Mouse (Mus musculus) mouse embryonic stem cell (cell line): ENCODE data around the gene Lax1.
"Not testable (repeated sequence)": the region's sequence is repeated elsewhere in the genome, so short reads cannot be mapped to it uniquely, and the experiment has no call there.

Source experiments
- in situ Hi-C, 2 experiments: fragments of 300-500 bp; cut with MboI; formaldehyde crosslinking; loops; 1 replicate in 1 of 2; 3 replicates in 1 of 2; pipeline ENCODE4 v1.14.3; 2019 to 2020; ENCODE audit warnings: low sequenced_read_pairs in 2 of 2, low pct_unique_long_range_greater_than_20kb in 1 of 2, mixed read lengths in 1 of 2; ENCODE audit not compliant: unreplicated experiment in 1 of 2

Lax1 gene

GRCm38 (mm10) chr1:133689897-133690296 is at the start of gene Lax1:
Gene Lax1 (minus strand): TSS chr1:133690108.
- in situ Hi-C loops: no loop called here

GRCm38 (mm10) chr1:133736664-133737063 is 46.8 kb upstream of the Lax1 start:
- in situ Hi-C loops: loop anchor here (5.0 kb wide), 2 partner anchors 166 to 311 kb away; no protein-coding TSS in a partner anchor

- in situ Hi-C loops: loop anchor here (5.0 kb wide), 2 partner anchors 166 to 311 kb away; no protein-coding TSS in a partner anchor
Measured at GRCm38 (mm10) chr1:133735995-133736652, 46.2 kb upstream of the Lax1 start.

GRCm38 (mm10) chr1:133732814-133733213 is 42.9 kb upstream of the Lax1 start:
- in situ Hi-C loops: no loop called here

- in situ Hi-C loops: no loop called here
Measured at GRCm38 (mm10) chr1:133728339-133728738, 38.4 kb upstream of the Lax1 start.

- in situ Hi-C loops: no loop called here
Measured at GRCm38 (mm10) chr1:133720342-133720741, 30.4 kb upstream of the Lax1 start.

- in situ Hi-C loops: loop anchor here in 1 of 2 experiments (5.0 kb wide), 1 partner anchor 91 kb away; no protein-coding TSS in a partner anchor
Measured at GRCm38 (mm10) chr1:133718786-133719185, 28.9 kb upstream of the Lax1 start.

- in situ Hi-C loops: loop anchor here in 1 of 2 experiments (5.0 kb wide), 1 partner anchor 91 kb away; no protein-coding TSS in a partner anchor
Measured at GRCm38 (mm10) chr1:133718296-133718695, 28.4 kb upstream of the Lax1 start.

GRCm38 (mm10) chr1:133716464-133716863 is 26.6 kb upstream of the Lax1 start:
- in situ Hi-C loops: loop anchor here in 1 of 2 experiments (5.0 kb wide), 1 partner anchor 89 kb away; no protein-coding TSS in a partner anchor

GRCm38 (mm10) chr1:133715191-133715590 is 25.3 kb upstream of the Lax1 start:
- in situ Hi-C loops: loop anchor here in 1 of 2 experiments (5.0 kb wide), 1 partner anchor 88 kb away; no protein-coding TSS in a partner anchor

GRCm38 (mm10) chr1:133713009-133713370 is 23.1 kb upstream of the Lax1 start:
- in situ Hi-C loops: no loop called here

- in situ Hi-C loops: no loop called here
Measured at GRCm38 (mm10) chr1:133712288-133713008, 22.5 kb upstream of the Lax1 start.

- in situ Hi-C loops: no loop called here
Measured at GRCm38 (mm10) chr1:133711376-133711775, 21.5 kb upstream of the Lax1 start.

GRCm38 (mm10) chr1:133710895-133711294 is 21.0 kb upstream of the Lax1 start:
- in situ Hi-C loops: no loop called here

GRCm38 (mm10) chr1:133709292-133709691 is 19.4 kb upstream of the Lax1 start:
- in situ Hi-C loops: no loop called here

- in situ Hi-C loops: not testable (repeated sequence)
Measured at GRCm38 (mm10) chr1:133701824-133702223, 11.9 kb upstream of the Lax1 start.

GRCm38 (mm10) chr1:133697935-133698620 is 8.2 kb upstream of the Lax1 start:
- in situ Hi-C loops: no loop called here

GRCm38 (mm10) chr1:133695901-133696300 is 6.0 kb upstream of the Lax1 start:
- in situ Hi-C loops: no loop called here

- in situ Hi-C loops: no loop called here
Measured at GRCm38 (mm10) chr1:133694876-133695275, 5.0 kb upstream of the Lax1 start.
